Mouse (Mus musculus) ovary, adult 2 months (tissue): ENCODE data around the gene Snx13. TPM values are rescaled to one million over a fixed set of nuclear protein-coding genes. Genes with fewer than 3 reads are reported as not detected.

Experiments
- polyA plus RNA-seq: library from polyadenylated mRNA; depleted of rRNA; stranded (reverse); fragments of >200 nt; gene quantifications from 2 replicates; pipeline ENCODE4 v1.2.3, GENCODE M21; 2012; rRNA removed

Snx13 gene
- polyA plus RNA-seq, result 2.9 and 5.1 TPM in 2 replicates

DNA sequence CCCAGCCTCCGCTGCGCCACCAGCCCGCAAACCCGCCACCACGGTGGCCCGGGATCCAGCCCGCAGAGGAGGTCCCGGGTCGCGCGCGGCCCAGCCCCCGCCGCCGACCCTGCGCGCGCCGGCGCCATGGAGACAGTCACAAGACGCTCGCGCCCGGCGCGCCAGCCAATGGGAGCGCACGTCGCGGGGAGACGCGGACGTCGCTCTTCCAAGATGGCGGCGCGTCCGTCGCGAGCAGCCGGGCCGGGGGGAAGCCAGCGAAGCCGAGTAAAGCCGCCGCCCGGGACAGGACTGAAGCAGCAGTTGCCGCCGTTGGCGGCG lies at the start of gene Snx13:
TSS of gene Snx13 (plus strand) at position 188 of the 321 bp plus-strand sequence.

Other genes with a start within 250 kb of the Snx13 start
- gene Hdac9, start 130.1 kb upstream of the Snx13 start, polyA plus RNA-seq, result 1.9 and 2.6 TPM in 2 replicates
- not detected in 2 replicates for gene Prps1l1, start 62.4 kb upstream of the Snx13 start, polyA plus RNA-seq